Mouse (Mus musculus) spleen, postnatal 36 days (tissue): ENCODE measurements around the gene Arhgap23.

ENCODE experiments used
- DNase-seq, 2 experiments: peaks; one replicate each; pipeline ENCODE4 v3.0.0; 2022; ENCODE audit warnings: low spot score in 2 of 2, mixed read lengths in 1 of 2

Gene Arhgap23

DNA sequence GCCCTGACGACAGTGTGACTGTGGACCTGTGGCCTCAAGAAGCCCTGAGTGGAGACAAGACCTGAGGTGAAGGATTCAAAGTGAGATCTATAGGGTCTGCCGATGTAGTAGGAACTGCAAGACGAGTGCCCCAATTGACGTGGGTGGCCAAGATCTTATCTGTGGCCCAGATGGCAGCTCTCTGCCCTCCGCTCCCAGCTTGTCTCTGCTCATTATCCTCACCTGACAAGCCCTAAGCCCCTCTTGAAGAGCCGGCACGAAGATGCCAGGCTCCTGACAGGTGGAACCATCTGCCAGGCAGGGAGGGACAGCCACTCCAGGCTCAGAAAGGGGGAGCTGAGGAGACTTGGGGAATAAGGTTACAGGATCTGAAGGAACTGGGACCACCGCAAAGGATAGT, 117.0 kb downstream of the Arhgap23 start:
- DNase-seq, result no peak

DNA sequence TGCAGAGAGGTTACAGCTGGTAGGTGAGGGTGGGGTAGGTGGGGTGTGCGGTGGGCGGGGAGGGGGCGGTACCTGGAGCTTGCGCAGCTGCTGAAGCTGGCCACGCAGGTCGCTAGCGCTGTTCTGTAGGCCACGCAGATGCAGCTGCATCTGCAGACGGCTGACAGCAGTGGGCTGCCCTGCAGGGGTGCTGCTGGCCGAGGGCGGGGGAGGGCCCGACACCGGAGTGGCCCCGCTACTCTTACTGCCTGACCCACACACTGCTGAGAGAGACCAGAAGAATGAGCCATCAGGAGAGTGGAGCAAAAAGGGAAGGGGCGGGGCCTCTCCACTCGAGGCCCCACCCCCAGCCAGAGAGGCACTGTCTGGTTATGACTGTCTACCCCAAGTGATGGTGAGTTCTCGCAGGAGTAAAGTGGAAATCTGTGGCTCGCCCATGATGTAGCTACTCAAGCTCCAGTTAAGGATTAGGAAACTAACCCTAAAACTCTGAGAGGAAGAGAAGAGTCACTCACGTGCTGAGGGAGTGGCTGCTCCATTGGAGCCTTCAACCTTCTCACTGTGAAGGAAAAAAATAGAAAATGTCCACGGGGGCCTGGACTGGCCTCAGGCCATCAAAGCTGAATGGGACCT, 117.7 kb downstream of the Arhgap23 start:
- peak; percentile 38 to 42 for DNase-seq

- DNase-seq, result no peak
These were observed 118.3 kb downstream of the Arhgap23 start for GRCm38 (mm10) chr11:97533653-97534052.

- no peak for DNase-seq
These were observed 119.3 kb downstream of the Arhgap23 start for GRCm38 (mm10) chr11:97534442-97535307.

- DNase-seq, result no peak
These were observed 119.9 kb downstream of the Arhgap23 start for GRCm38 (mm10) chr11:97535308-97535630.

- DNase-seq, result no peak
These were observed 120.3 kb downstream of the Arhgap23 start for GRCm38 (mm10) chr11:97535660-97536059.

DNA sequence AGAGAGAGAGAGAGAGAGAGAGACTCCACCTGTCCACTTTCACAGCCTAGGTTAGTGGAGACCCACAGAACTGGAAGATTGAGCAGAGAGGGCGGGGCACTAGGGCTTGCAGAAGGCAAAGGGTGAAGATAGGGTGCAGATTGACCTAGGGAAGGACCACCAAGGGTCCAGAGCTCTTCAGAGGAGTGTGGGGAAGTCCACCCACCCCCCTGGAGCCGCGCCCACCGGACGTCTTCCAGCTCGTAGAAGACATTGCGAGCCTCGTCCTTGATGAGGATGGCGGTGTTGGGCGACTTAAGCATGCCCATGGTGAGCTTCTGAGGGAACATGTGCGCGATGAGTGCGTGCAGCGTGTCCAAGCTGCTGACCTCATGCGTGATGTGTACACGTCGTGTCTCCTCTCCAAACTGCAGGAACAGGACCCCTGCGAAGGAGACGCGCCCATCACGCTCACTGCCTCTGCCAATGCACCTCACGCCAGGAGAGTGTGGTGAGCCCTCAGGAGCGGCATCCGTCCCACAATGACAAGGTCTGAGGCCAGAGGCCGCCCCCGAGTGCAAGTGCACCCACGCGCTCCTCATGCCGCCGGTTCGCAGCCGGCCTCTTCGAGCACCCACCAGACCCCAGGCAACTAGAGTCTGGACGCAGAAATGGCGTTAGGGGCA, 120.9 kb downstream of the Arhgap23 start:
- no peak for DNase-seq

DNA sequence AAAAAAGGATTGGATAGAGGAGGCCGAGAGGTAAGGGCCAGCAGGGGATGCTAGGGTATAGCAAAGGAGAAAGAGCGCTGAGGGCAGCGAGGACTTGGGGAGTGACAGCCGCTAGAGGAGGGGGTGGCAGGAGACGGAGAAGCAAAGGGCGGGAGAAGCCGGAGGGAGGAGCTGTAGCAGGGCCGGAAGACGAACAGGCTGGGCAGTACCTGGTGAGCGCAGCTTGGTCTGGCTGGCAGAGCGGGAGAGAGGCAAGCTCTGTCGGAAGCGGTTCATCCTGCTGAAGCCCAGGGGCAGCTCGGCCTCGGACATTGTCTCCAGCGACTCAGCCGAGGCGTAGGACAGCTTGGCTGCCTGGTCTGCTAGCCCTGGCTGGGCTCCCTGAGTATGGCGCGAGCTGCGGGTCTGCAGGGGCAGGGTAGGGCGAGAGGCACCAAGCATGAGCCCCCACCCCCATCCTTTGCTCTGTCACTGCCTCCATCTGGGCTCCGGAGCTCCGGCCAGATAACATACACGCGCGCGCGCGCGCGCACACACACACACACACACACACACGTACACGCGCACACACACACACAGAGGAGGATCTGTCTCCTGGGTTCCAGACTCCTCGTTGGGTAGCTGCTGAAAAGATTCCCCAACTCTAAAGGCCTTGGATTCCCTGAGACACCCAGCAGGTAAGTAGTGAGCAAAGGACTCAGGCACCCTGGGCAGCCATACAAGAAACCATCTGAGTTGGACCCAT, 121.7 kb downstream of the Arhgap23 start:
- DNase-seq, result no peak

GRCm38 (mm10) chr11:97537580-97538089, 122.3 kb downstream of the Arhgap23 start:
- no peak for DNase-seq

DNA sequence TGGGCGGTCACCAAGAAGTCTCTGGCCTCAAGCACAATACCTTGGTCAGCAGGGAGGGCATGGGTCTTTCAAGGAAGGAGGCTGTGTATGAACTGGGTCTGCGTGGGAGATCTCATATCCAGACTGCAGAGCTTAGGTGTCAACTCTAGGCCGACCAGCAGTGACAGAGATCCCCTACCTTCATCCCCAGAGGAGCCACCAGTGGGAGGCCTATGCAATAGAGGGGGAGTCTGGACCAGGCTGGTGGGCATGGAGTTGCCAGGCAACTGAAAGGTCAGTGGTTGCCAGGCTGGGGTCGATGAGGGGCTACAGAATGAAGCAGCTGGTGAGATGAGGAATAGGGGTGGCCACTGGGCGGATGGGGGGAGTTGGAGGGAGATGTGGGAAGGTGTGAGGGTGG, 124.3 kb downstream of the Arhgap23 start:
- DNase-seq, result no peak

GRCm38 (mm10) chr11:97540136-97540535, 124.8 kb downstream of the Arhgap23 start:
- DNase-seq, result no peak

- DNase-seq, result no peak
These were observed 125.3 kb downstream of the Arhgap23 start for GRCm38 (mm10) chr11:97540604-97541003.

- no peak for DNase-seq
These were observed 127.1 kb downstream of the Arhgap23 start for GRCm38 (mm10) chr11:97542171-97543150.

DNA sequence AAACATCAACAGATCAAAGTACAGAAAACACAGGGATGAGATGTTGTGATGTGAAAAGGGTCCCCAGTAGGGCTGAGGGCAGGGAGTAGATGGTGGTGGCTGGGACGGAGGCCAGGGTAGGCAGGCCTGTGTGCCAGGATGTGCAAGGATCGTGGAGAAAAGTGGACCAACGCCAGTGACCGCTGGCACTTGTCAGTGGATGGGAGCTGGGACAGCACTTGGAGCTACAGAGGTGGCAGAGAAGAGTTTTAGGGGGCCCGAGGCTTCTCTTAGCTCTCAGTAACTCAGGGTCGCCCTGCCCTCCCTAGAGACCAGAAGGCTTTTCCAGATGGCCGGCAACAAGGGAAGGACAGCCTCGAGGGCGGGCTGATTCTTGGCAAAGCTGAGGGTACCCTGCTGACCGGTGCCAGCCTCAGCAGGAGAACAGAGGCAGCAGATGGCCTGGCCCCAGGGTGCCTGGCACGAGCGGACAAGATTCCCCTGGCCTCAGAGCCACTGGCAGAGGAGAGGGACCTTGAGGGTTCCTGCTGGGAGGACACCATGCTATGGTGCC, 127.9 kb downstream of the Arhgap23 start:
- DNase-seq, result no peak

- DNase-seq, result no peak
These were observed 128.6 kb downstream of the Arhgap23 start for GRCm38 (mm10) chr11:97543883-97544282.

- no peak for DNase-seq
These were observed 130.7 kb downstream of the Arhgap23 start for GRCm38 (mm10) chr11:97545808-97546560.

DNA sequence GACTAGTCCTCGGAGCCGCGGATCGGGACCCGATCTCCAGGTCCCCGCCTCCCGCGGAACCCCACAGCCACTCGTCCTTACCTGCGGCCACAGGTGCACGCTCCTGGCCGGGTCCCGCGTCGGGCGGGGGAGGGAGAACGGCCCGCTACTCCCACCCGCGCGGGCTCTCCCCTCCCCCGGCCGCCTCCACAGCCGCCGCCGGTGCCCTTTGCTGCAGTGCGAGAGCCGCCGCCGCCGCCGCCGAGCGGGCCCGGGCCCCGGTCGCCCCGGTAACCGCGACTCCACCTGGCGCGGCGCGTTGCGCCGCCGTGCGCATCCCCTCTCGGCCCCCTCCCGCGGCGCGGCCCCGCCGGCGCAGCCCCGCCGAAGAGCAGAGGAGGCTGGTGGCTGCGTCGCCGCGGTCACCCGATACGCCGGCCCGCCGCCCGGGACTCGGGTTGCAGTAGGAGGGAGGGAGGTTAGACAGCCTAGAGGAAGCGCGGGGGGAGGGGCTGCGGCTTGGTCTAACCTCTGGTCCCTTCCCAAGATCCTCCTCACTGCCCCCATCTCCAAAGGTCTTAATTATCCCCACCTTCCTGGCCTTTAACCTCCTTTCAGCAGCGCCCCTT, 131.6 kb downstream of the Arhgap23 start:
- no peak for DNase-seq

DNA sequence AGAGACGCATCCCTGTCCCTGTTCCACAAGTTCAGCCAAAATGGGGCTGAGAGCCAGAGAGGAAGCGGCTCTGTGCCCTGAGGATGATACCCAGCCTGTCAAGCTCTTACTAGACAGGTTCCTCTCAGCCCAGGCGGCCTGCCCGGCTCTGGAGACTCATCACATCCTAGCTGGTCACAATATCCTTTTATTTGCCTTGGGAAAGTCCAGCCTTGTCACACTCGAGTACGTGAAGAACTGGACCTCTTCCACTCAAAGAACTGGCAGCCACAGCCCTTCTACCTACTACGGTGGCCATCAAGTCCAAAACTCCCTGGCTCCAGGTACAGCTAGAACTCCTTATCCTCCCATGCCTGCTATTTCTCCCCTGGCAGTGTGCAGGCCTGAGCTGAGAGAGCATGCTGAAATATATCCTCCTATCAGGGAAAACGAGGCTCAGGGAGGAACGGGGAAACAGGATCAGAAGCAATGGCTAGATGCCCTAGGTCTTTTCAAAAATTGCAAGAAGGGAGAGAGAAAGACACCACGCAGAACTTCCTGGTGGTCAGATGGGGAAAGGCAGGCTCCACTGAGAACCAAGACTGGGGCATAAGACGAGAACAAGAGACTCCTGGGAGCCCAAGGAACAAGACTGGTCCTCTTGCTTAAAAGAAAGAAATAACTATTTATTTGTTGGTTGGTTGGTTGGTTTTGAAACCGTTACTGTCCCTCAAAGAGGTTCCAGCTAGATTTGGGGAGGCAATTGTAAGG, 132.8 kb downstream of the Arhgap23 start:
- DNase-seq, result no peak
